Mouse (Mus musculus) c-Kit-positive CD71-positive TER-119-positive erythroid progenitor cells, embryonic 14.5 days (primary cell): ENCODE measurements at regions not wholly inside any gene's neighbourhood (a gene's known extent, or its start where the extent isn't known, plus 50 kb on each side); places are given as distances from the start of the nearest gene placed in this dataset.

ENCODE experiments used
- DNase-seq: peaks from one replicate; pipeline ENCODE4 v3.0.0-alpha.2; 2013; ENCODE audit warnings: low spot score

GRCm38 (mm10) chr4:62890588-62891580 is 74.5 kb upstream of the Zfp618 start:
- no peak for DNase-seq

GRCm38 (mm10) chr4:62912891-62913290 is 52.5 kb upstream of the Zfp618 start:
- no peak for DNase-seq
